Mouse (Mus musculus) mammary gland, adult 2 months (tissue): ENCODE results near the gene Kcnd1. TPM values are rescaled to one million over a fixed set of nuclear protein-coding genes. Genes with fewer than 3 reads are reported as not detected.

Source experiments
- polyA plus RNA-seq: library from polyadenylated mRNA; depleted of rRNA; stranded (reverse); fragments of >200 nt; gene quantifications from 2 replicates; pipeline ENCODE4 v1.2.3, GENCODE M21; 2012; ENCODE audit warnings: low replicate concordance; rRNA removed

Gene Kcnd1
- 3.0 and 3.3 TPM in 2 replicates for polyA plus RNA-seq

DNA sequence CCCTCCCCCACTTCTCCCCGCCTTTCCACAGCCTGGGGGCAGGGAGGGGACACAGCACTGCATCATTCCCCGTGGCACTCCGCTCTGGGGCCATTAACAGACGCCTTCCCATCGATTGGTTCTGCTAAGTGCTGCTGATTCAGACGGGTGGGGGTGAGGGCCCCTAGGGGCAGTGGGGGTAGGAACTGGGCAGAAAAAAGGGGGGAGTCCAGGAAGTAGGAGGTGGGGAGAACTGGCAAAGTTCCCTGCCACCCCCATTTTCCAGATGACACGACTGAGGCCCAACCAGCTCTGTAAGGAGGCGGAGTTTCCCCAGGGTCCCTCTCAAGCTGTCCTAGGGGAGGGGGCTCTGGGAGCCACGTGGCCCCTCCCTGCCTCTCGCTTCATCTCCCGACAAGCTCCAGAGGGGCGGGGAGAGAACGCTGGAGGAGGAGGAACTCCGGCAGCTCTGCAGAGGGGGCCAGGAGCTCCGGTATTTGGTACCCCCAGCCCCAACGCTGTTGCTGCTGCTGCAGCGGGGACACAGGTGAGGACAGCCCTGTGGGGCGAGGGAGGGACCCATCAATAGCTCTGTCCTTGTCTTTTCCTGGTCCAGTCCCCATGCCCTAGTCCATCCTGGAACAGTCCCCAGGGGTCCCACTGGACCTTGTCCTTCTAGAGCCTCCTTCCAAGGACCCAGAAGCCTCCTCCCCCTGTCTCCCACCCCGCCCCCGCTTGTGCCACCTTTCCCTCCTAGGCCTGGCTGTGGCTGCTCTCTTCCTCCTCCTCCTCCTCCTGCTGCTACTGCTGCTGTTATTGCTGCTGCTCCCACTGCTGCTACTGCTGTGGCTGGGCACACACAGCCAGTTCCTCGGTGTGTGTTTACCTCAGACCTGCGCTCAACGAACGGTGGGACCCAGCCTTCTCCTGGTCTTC is at the start of gene Kcnd1:
Gene Kcnd1, plus strand, starts transcription at position 425 of the 915 bp plus-strand sequence.

DNA sequence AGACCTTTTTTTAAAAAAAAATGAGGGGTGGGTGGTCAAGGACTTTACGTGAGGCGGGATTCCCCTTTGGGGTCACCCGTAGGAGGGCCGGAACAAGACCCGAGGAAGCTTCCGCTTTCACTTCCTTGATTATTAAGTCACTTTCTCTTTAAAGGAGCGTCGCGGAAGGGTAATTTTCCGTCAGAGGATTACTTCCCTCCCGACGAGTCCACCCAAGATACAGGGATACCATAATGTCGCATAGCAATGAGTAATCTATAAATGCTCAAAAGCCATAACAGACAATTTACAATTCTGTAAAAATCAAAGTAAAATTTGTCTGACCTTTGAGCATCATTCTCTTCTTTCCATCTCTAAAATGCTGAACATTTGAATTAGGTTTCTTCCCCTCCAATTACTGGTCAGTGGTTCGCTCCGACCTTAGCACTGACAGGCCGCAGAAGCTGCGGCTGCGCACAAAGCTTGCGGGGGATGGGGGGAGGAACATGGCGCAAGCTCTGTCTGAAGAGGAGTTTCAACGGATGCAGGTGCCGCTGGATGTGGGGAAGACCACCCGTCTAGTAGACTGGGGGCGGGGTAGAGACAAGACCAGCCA is 32.5 kb upstream of the Kcnd1 start, which contains the start of gene Gripap1:
Gene Gripap1, plus strand, starts transcription at position 224 of the 595 bp plus-strand sequence.

DNA sequence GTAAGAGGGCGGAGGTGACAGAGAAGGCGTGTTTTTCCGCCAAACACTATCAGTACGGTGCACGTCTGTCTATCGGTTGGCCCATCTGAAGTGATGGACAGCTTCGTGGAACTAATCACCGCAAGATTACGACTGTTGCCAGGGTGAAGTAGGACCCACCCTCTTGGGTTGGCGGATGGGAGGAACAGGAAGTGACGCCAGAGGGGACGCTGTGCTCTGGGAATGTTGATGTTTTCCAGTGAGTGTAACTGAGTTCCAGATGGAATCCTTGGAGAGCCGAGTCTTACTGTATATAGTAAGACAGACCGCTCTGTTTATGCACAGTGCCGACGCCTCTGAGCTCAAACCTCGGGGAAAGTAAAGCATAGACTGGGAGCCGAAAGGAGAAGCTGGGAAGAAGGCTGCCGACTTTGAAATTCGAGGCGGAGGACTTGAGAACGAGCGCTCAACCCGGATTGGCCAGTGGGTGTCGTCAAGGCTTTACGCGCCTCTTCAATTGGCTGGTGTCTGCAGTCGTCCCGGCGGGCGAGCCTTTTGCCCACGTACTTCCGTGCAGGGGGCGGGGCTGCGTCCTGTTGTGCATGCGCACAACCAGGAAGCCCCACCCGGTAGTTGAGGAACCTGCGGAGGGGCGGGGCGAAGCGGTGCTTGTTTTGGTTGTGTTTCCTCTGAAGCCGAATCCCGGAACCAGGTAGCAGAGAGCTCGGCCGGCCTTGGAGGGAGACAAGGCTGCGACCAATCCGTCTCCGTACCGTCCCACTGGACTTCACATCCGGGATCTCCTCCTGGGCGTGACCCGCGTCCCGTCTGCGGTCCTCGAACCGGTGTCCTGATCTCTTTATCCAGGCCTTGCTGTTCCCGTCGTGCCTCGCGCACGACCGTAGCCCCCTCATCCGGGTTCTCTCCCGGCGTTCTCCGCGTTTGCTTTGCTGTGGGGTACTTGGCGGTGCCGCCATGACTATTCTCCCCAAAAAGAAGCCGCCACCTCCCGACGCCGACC is 19.4 kb downstream of the Kcnd1 start, which contains the start of gene Otud5:
Gene Otud5, plus strand, starts transcription at position 202 of the 1,000 bp plus-strand sequence.

GRCm38 (mm10) chrX:7878007-7878419 is 55.9 kb downstream of the Kcnd1 start, which contains the start of gene Pim2:
Gene Pim2, plus strand, starts transcription at chrX:7878262.

DNA sequence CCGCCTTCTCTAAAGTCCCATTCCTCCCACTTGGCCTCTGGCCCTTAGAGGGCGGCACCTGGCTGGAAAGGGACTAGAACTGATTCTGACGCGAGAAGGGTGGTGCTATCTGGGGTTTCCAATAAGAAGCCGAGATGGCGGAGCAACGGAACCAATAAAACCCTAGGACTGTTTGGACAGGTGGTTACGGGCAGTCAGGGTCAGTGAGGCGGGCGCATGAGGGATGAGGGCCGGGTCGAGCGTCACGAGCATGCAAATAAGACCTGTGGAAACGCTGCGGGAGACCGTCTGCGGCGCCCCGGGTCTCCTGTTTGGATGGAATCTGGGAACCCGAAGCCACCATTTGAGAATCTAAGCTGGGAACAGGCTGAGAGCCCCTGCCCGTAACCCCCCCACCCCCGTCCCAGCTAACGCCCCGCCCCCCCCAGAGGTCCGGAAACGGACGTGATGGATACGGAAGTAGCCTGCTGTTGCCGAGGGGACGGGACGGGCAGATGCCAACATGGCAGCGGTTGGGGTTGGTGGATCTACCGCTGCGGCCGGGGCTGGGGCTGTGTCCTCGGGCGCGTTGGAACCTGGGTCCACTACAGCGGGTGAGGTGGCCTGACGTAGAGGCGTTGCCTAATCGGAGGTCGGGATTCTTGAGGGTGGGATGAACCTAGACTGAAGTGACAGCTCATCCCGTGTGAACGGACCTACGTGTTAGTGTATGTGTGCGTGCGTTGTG is 61.9 kb downstream of the Kcnd1 start, which contains the start of gene Slc35a2:
Gene Slc35a2, plus strand, starts transcription at position 188 of the 727 bp plus-strand sequence.

Other genes starting within 250 kb of the Kcnd1 start
- gene Foxp3, start 248.6 kb upstream of the Kcnd1 start, polyA plus RNA-seq: 3.3 and 11.9 TPM in 2 replicates
- 3.0 and 6.5 TPM in 2 replicates for gene Ppp1r3f, start 248.0 kb upstream of the Kcnd1 start, polyA plus RNA-seq
- 17.5 and 20.1 TPM in 2 replicates for gene Ccdc22, start 216.8 kb upstream of the Kcnd1 start, polyA plus RNA-seq
- gene Cacna1f, start 215.2 kb upstream of the Kcnd1 start, polyA plus RNA-seq: 0.10 and 0.16 TPM in 2 replicates
- 5.7 and 8.6 TPM in 2 replicates for gene Syp, start 183.8 kb upstream of the Kcnd1 start, polyA plus RNA-seq
- gene Prickle3, start 165.0 kb upstream of the Kcnd1 start, polyA plus RNA-seq: 37.2 and 57.8 TPM in 2 replicates
- gene Plp2, start 150.9 kb upstream of the Kcnd1 start, polyA plus RNA-seq: 137 and 304 TPM in 2 replicates
- gene Magix, start 141.0 kb upstream of the Kcnd1 start, polyA plus RNA-seq: 4.8 and 17.7 TPM in 2 replicates
- 5.4 and 7.0 TPM in 2 replicates for gene Gpkow, start 125.2 kb upstream of the Kcnd1 start, polyA plus RNA-seq
- 52.6 and 81.0 TPM in 2 replicates for gene Wdr45, start 108.0 kb upstream of the Kcnd1 start, polyA plus RNA-seq
- 0.95 and 4.4 TPM in 2 replicates for gene Gm45208, start 100.0 kb upstream of the Kcnd1 start, polyA plus RNA-seq
- 50.1 and 63.0 TPM in 2 replicates for gene Praf2, start 93.8 kb upstream of the Kcnd1 start, polyA plus RNA-seq
- 13.2 and 28.8 TPM in 2 replicates for gene Ccdc120, start 71.4 kb upstream of the Kcnd1 start, polyA plus RNA-seq
- gene Tfe3, start 59.7 kb upstream of the Kcnd1 start, polyA plus RNA-seq: 31.3 and 39.5 TPM in 2 replicates
- gene Gripap1, start 32.5 kb upstream of the Kcnd1 start, polyA plus RNA-seq: 29.7 and 46.8 TPM in 2 replicates
- gene Otud5, start 19.1 kb downstream of the Kcnd1 start, polyA plus RNA-seq: 25.7 and 37.9 TPM in 2 replicates
- 19.4 and 44.8 TPM in 2 replicates for gene Pim2, start 56.0 kb downstream of the Kcnd1 start, polyA plus RNA-seq
- gene Slc35a2, start 61.7 kb downstream of the Kcnd1 start, polyA plus RNA-seq: 70.2 and 98.2 TPM in 2 replicates
- gene Pqbp1, start 77.0 kb downstream of the Kcnd1 start, polyA plus RNA-seq: 60.2 and 64.8 TPM in 2 replicates
- gene Timm17b, start 77.1 kb downstream of the Kcnd1 start, polyA plus RNA-seq: 45.2 and 48.8 TPM in 2 replicates
- gene Gm10491, start 85.5 kb downstream of the Kcnd1 start, polyA plus RNA-seq: not detected in 2 replicates
- gene Gm10490, start 87.3 kb downstream of the Kcnd1 start, polyA plus RNA-seq: not detected in 2 replicates
- gene Pcsk1n, start 97.5 kb downstream of the Kcnd1 start, polyA plus RNA-seq: 0.12 TPM in 1 of 2 replicates, not detected in the other
- gene Eras, start 106.3 kb downstream of the Kcnd1 start, polyA plus RNA-seq: not detected in 2 replicates
- 28.6 and 37.1 TPM in 2 replicates for gene Hdac6, start 125.6 kb downstream of the Kcnd1 start, polyA plus RNA-seq
- 1.9 TPM in 2 replicates for gene Gata1, start 155.8 kb downstream of the Kcnd1 start, polyA plus RNA-seq
- gene Glod5, start 196.2 kb downstream of the Kcnd1 start, polyA plus RNA-seq: not detected in 2 replicates